Mouse (Mus musculus) lung, adult 2 months (tissue): ENCODE data around the gene Camkmt. TPM values are rescaled to one million over a fixed set of nuclear protein-coding genes. Genes with fewer than 3 reads are reported as not detected.

Experiments
- DNase-seq: peaks from one replicate; pipeline ENCODE4 v3.0.0; 2022
- H3K4me1 ChIP-seq: fragments of 200-500 bp; 2 replicates; pipeline ENCODE4 v1.6.1; 2011; ENCODE audit warnings: low read length; ENCODE audit not compliant: control insufficient read depth, insufficient read depth
- H3K4me3 ChIP-seq: fragments of 200-500 bp; replicated peaks from 2 replicates; pipeline ENCODE3; 2011; ENCODE audit warnings: low read depth, mild to moderate bottlenecking, control low read depth, low read length; ENCODE audit errors: extremely low read depth
- CTCF ChIP-seq: fragments of 200-500 bp; IDR thresholded peaks from 2 replicates; pipeline ENCODE4 v1.5.1; 2011; ENCODE audit warnings: mild to moderate bottlenecking, low read length, control low read depth; ENCODE audit not compliant: insufficient read depth
- POLR2A ChIP-seq: fragments of 200-500 bp; IDR thresholded peaks from 2 replicates; pipeline ENCODE4 v1.6.1; 2011; ENCODE audit warnings: low read depth, mild to moderate bottlenecking, control low read depth, low read length, borderline replicate concordance; ENCODE audit errors: extremely low read depth
- WGBS: fragments of 180-500 bp; shearing (Covaris S2); methylation state at CpG from one replicate; pipeline ENCODE4 v1.1.7; 2018; 5-methylcytosine and 5-hydroxymethylcytosine counted together
- polyA plus RNA-seq: library from polyadenylated mRNA; depleted of rRNA; stranded (reverse); fragments of >200 nt; gene quantifications from 2 replicates; pipeline ENCODE4 v1.2.3, GENCODE M21; 2012

The Camkmt gene
- polyA plus RNA-seq, 1 experiment, result 1.8 TPM

- Histone ChIP-seq H3K4me1 (no peaks in the 10 kb centered on the region), H3K4me3 (no peak overlapping the region)
- no peak for TF ChIP-seq POLR2A
- no peak for DNase-seq
- WGBS, result 85% methylated on average over 4 of the region's 4 CpGs
Measured at GRCm38 (mm10) chr17:85158202-85158601, 67.8 kb downstream of the Camkmt start.

GRCm38 (mm10) chr17:85159526-85159925 is 69.2 kb downstream of the Camkmt start:
- Histone ChIP-seq H3K4me1 (no peaks in the 10 kb centered on the region), H3K4me3 (no peak overlapping the region)
- 82% methylated on average over 8 of the region's 8 CpGs for WGBS
- TF ChIP-seq POLR2A, result no peak
- no peak for TF ChIP-seq CTCF
- DNase-seq, result no peak

- 90% methylated on average over 8 of the region's 8 CpGs for WGBS
- Histone ChIP-seq H3K4me3 (no peak overlapping the region), H3K4me1 (no peaks in the 10 kb centered on the region)
- TF ChIP-seq POLR2A, result no peak
- TF ChIP-seq CTCF, result no peak
- no peak for DNase-seq
Measured at GRCm38 (mm10) chr17:85160786-85161185, 70.4 kb downstream of the Camkmt start.

GRCm38 (mm10) chr17:85162569-85163271 is 72.4 kb downstream of the Camkmt start:
- Histone ChIP-seq H3K4me1 (no peaks in the 10 kb centered on the region), H3K4me3 (no peak overlapping the region)
- TF ChIP-seq POLR2A (no peak), CTCF (no peak)
- no peak for DNase-seq
- 79% methylated on average over 7 of the region's 7 CpGs for WGBS

- DNase-seq, result no peak
- Histone ChIP-seq H3K4me1 (no peaks in the 10 kb centered on the region), H3K4me3 (no peak overlapping the region)
- WGBS, result 79% methylated on average over 4 of the region's 4 CpGs
- TF ChIP-seq CTCF (no peak), POLR2A (no peak)
Measured at GRCm38 (mm10) chr17:85163272-85163610, 72.9 kb downstream of the Camkmt start.

- DNase-seq, result no peak
- WGBS, result 93% methylated on average over 2 of the region's 2 CpGs
- Histone ChIP-seq H3K4me3 (no peak overlapping the region), H3K4me1 (no peaks in the 10 kb centered on the region)
- TF ChIP-seq POLR2A (no peak), CTCF (no peak)
Measured at GRCm38 (mm10) chr17:85168761-85169160, 78.4 kb downstream of the Camkmt start.

- DNase-seq, result no peak
- no peak overlapping the region for H3K4me3 ChIP-seq
Measured at GRCm38 (mm10) chr17:85170541-85171255, 80.3 kb downstream of the Camkmt start.

GRCm38 (mm10) chr17:85171951-85172350 is 81.6 kb downstream of the Camkmt start:
- TF ChIP-seq POLR2A (no peak), CTCF (no peak)
- Histone ChIP-seq H3K4me3 (no peak overlapping the region), H3K4me1 (no peaks in the 10 kb centered on the region)
- 48% methylated on average over 4 of the region's 4 CpGs for WGBS
- no peak for DNase-seq

More at GRCm38 (mm10) chr17:85170541-85171255, 80.3 kb downstream of the Camkmt start:
- 79% methylated on average over 10 of the region's 10 CpGs for WGBS
- TF ChIP-seq POLR2A (no peak), CTCF (no peak)
- no peaks in the 10 kb centered on the region for H3K4me1 ChIP-seq

GRCm38 (mm10) chr17:85177231-85177630 is 86.9 kb downstream of the Camkmt start:
- WGBS, result 44% methylated on average over 13 of the region's 13 CpGs
- no peak overlapping the region for H3K4me3 ChIP-seq
- H3K4me1 ChIP-seq, result no peaks in the 10 kb centered on the region
- no peak for DNase-seq
- TF ChIP-seq POLR2A (no peak), CTCF (no peak)
